Comparison of ENCODE assay signal across 19 mouse cellular contexts in genomic region chr10:68091011-68091410, GRCm38 (mm10).
A peak's percentile ranks its signal among the peaks of the same experiment; 100 is the strongest.
DNase-seq lines count a peak whose midpoint lies in the region; ATAC-seq and TF ChIP-seq lines count a peak whose summit lies in the region.
"Had no signal": no experiment of that assay in that cellular context is flagged by ENCODE, and none has a peak within 500 bp of the region (broad histone marks: within the 10 kb centered on the region; RNA-seq: fewer than 3 reads in every experiment).

No protein-coding gene starts in this region.

- TF ChIP-seq EP300 in heart, adult 2 months (IDR thresholded peaks at IDR 0.05; ENCODE audit: insufficient read depth, low read depth, low read length) = no peak
- TF ChIP-seq EP300 in stomach, postnatal 0 days (optimal IDR thresholded peaks at IDR 0.05) = no peak

- WGBS in heart, adult 2 months = 31% methylated on average over 11 of the region's 11 CpGs
- WGBS in kidney, embryonic 16.5 days = 69% methylated on average over 11 of the region's 11 CpGs
- 72% methylated on average over 11 of the region's 11 CpGs for WGBS in stomach, embryonic 15.5 days
- WGBS in stomach, postnatal 0 days = 82% methylated on average over 11 of the region's 11 CpGs

- H3K4me1 ChIP-seq in heart, adult 2 months (ENCODE audit: control insufficient read depth, insufficient read depth, low read length) = peaks cover 22% of the 10 kb centered on the region
- peaks cover 16% of the 10 kb centered on the region for H3K4me1 ChIP-seq in kidney, embryonic 16.5 days (ENCODE audit: insufficient read depth, low read length)
- H3K4me1 ChIP-seq in stomach, embryonic 15.5 days = peaks cover 11% of the 10 kb centered on the region; the same call in 1 of the 2 replicates
- no peaks in the 10 kb centered on the region for H3K4me1 ChIP-seq in stomach, postnatal 0 days (replicated peaks; ENCODE audit: control insufficient read depth, insufficient read depth)

- no peaks in the 10 kb centered on the region for H3K27me3 ChIP-seq in heart, adult 2 months (ENCODE audit: control insufficient read depth, insufficient read depth, low read length)
- H3K27me3 ChIP-seq in kidney, embryonic 16.5 days (ENCODE audit: insufficient read depth, low read length) = no peaks in the 10 kb centered on the region
- H3K27me3 ChIP-seq in stomach, embryonic 15.5 days (replicated peaks) = no peaks in the 10 kb centered on the region
- no peaks in the 10 kb centered on the region for H3K27me3 ChIP-seq in stomach, postnatal 0 days (ENCODE audit: control insufficient read depth, insufficient read depth, low read length)

- peaks cover 21% of the 10 kb centered on the region for H3K36me3 ChIP-seq in heart, adult 2 months (ENCODE audit: control insufficient read depth, insufficient read depth, low read length)
- peaks cover 28% of the 10 kb centered on the region for H3K36me3 ChIP-seq in kidney, embryonic 16.5 days (ENCODE audit: insufficient read depth, low read length)
- peaks cover 17% of the 10 kb centered on the region; the same call in 1 of the 2 replicates for H3K36me3 ChIP-seq in stomach, embryonic 15.5 days
- peaks cover 4% of the 10 kb centered on the region for H3K36me3 ChIP-seq in stomach, postnatal 0 days (ENCODE audit: control insufficient read depth, insufficient read depth, low read length)

- H3K9me3 ChIP-seq in kidney, embryonic 16.5 days (ENCODE audit: low read length) = no peaks in the 10 kb centered on the region
- no peaks in the 10 kb centered on the region for H3K9me3 ChIP-seq in stomach, embryonic 15.5 days
- no peaks in the 10 kb centered on the region for H3K9me3 ChIP-seq in stomach, postnatal 0 days (ENCODE audit: control insufficient read depth, low read length)

- TF ChIP-seq POLR2A in heart, adult 2 months (IDR thresholded peaks at IDR 0.05; ENCODE audit: insufficient read depth, low read depth, low read length) = no peak

- no peak for ATAC-seq in kidney, embryonic 16.5 days (ENCODE audit: low FRiP score, low TSS enrichment)
- no peak for ATAC-seq in stomach, embryonic 15.5 days (ENCODE audit: insufficient read depth, low FRiP score, low read depth)
- no peak for ATAC-seq in stomach, postnatal 0 days (ENCODE audit: low FRiP score, low TSS enrichment)
- ATAC-seq: forebrain, embryonic 14.5 days had no signal

- H3K9ac ChIP-seq in heart, adult 2 months (ENCODE audit: low read depth, low read length) = no peak overlapping the region
- no peak overlapping the region for H3K9ac ChIP-seq in kidney, embryonic 16.5 days (replicated peaks; ENCODE audit: low read length)
- no peak overlapping the region for H3K9ac ChIP-seq in stomach, embryonic 15.5 days
- no peak overlapping the region for H3K9ac ChIP-seq in stomach, postnatal 0 days (ENCODE audit: low read length)
- H3K9ac ChIP-seq: hindbrain, embryonic 14.5 days had no signal

- H3K79me2 ChIP-seq in heart, adult 2 months (replicated peaks; ENCODE audit: control insufficient read depth, insufficient read depth, low read length) = no peaks in the 10 kb centered on the region

- H3K27ac ChIP-seq in heart, adult 2 months = peak overlapping the region; percentile 89
- H3K27ac ChIP-seq in kidney, embryonic 16.5 days (ENCODE audit: low read length) = peak overlapping the region; percentile 43; the same call in 1 of the 2 replicates
- H3K27ac ChIP-seq in stomach, embryonic 15.5 days = peak overlapping the region; percentile 44; the same call in 1 of the 2 replicates
- H3K27ac ChIP-seq in stomach, postnatal 0 days (replicated peaks) = no peak overlapping the region
- H3K27ac ChIP-seq: hindbrain, embryonic 14.5 days; macrophage had no signal

- no peak overlapping the region for H3K4me2 ChIP-seq in kidney, embryonic 16.5 days (replicated peaks; ENCODE audit: low read depth, low read length)
- no peak overlapping the region for H3K4me2 ChIP-seq in stomach, embryonic 15.5 days
- H3K4me2 ChIP-seq in stomach, postnatal 0 days (replicated peaks; ENCODE audit: low read depth) = no peak overlapping the region
- H3K4me2 ChIP-seq: hindbrain, embryonic 14.5 days; midbrain, embryonic 11.5 days had no signal

- no peak for TF ChIP-seq CTCF in heart, adult 2 months (IDR thresholded peaks at IDR 0.05)
- no peak for TF ChIP-seq CTCF in stomach, postnatal 0 days (IDR thresholded peaks at IDR 0.05; ENCODE audit: low read depth)

- no peak overlapping the region for H3K4me3 ChIP-seq in heart, adult 2 months
- H3K4me3 ChIP-seq in kidney, embryonic 16.5 days (ENCODE audit: low read length) = no peak overlapping the region
- no peak overlapping the region for H3K4me3 ChIP-seq in stomach, embryonic 15.5 days (replicated peaks)
- H3K4me3 ChIP-seq in stomach, postnatal 0 days (ENCODE audit: low read depth, low read length) = no peak overlapping the region
- H3K4me3 ChIP-seq: erythroblast, embryonic 14.5 days had no signal

- intact Hi-C loops in heart, adult 2 months (cut with DNase I) = loop anchor here (1.0 to 5.0 kb wide), 4 partner anchors 11 to 191 kb away; no protein-coding TSS in a partner anchor
- intact Hi-C loops in left cerebral cortex, postnatal 10 days (cut with DNase I) = no loop called here

- no peak for DNase-seq in heart, adult 2 months
- DNase-seq in heart, postnatal 4 days = no peak
- DNase-seq in kidney, adult 11 months = no peak
- no peak for DNase-seq in stomach, postnatal 0 days (ENCODE audit: low spot score)
- DNase-seq in left cerebral cortex, postnatal 10 days (ENCODE audit: extremely low spot score in 1 of 2, low spot score in 2 of 2) = no peak
- DNase-seq: adrenal gland, postnatal 10 days; cerebellum, adult 11-12 months; cerebellum, postnatal 25 days; kidney, adult 2 months; liver; right cerebral cortex, postnatal 25 days; thymus, postnatal 36 days had no signal
